Mouse (Mus musculus): ENCODE measurements at regions not wholly inside any gene's neighbourhood (a gene's known extent, or its start where the extent isn't known, plus 50 kb on each side); places are given as distances from the start of the nearest gene placed in this dataset.

GRCm38 (mm10) chr15:85677381-85677780 is 57.4 kb upstream of the Ppara start:
- TF ChIP-seq CTCF (IDR thresholded peaks at IDR 0.05; ENCODE audit: low read depth) (no peak), EP300 (IDR thresholded peaks at IDR 0.05; ENCODE audit: low read depth) (no peak)

Measured in liver, embryonic 14.5 days (tissue).